Mouse (Mus musculus) myocyte (in vitro differentiated cells): ENCODE measurements around the gene Fam89b. TPM values are rescaled to one million over a fixed set of nuclear protein-coding genes. Genes with fewer than 3 reads are reported as not detected.

Experiments
- H3K27me3 ChIP-seq: one replicate; pipeline ENCODE4 v1.6.1; 2011; ENCODE audit not compliant: control insufficient read depth, insufficient read depth, insufficient read length
- H3K36me3 ChIP-seq: one replicate; pipeline ENCODE4 v1.6.1; 2011; ENCODE audit not compliant: control insufficient read depth, insufficient read depth
- H3K4me2 ChIP-seq: one replicate; pipeline ENCODE4 v1.6.1; 2011; ENCODE audit warnings: low read depth, control low read depth
- H3K4me3 ChIP-seq: one replicate; pipeline ENCODE4 v1.5.1; 2011; ENCODE audit warnings: mild to moderate bottlenecking, control low read depth, moderate library complexity
- H3K79me2 ChIP-seq: one replicate; pipeline ENCODE4 v1.6.1; 2011; ENCODE audit not compliant: control insufficient read depth, insufficient read depth
- H3ac ChIP-seq: one replicate; pipeline ENCODE4 v1.6.1; 2011; ENCODE audit not compliant: control insufficient read depth, insufficient read length
- CEBPB ChIP-seq: IDR thresholded peaks from 2 replicates; pipeline ENCODE4 v1.6.1; 2011; ENCODE audit warnings: mild to moderate bottlenecking, moderate library complexity; ENCODE audit not compliant: poor library complexity, insufficient read depth, severe bottlenecking
- E2F4 ChIP-seq: IDR thresholded peaks from one replicate; pipeline ENCODE4 v1.6.1; 2011; ENCODE audit warnings: mild to moderate bottlenecking, control low read depth, moderate library complexity; ENCODE audit not compliant: insufficient read depth
- MAX ChIP-seq: IDR thresholded peaks from one replicate; pipeline ENCODE4 v1.6.1; 2011; ENCODE audit warnings: low read depth, mild to moderate bottlenecking, control low read depth
- MYOD1 ChIP-seq, 3 experiments: IDR thresholded peaks; one replicate each; pipeline ENCODE4 v1.6.1; 2011; ENCODE audit warnings: control low read depth in 2 of 3, low read depth in 2 of 3, mild to moderate bottlenecking in 2 of 3, moderate library complexity in 1 of 3; ENCODE audit not compliant: insufficient read length in 2 of 3, control insufficient read depth in 1 of 3
- MYOG ChIP-seq, 3 experiments: IDR thresholded peaks; one replicate each; pipeline ENCODE4 v1.6.1; 2011; ENCODE audit warnings: control low read depth in 2 of 3, low read depth in 2 of 3, mild to moderate bottlenecking in 2 of 3; ENCODE audit not compliant: insufficient read length in 2 of 3, control insufficient read depth in 1 of 3, insufficient read depth in 1 of 3
- POLR2A ChIP-seq: IDR thresholded peaks from one replicate; pipeline ENCODE4 v1.6.1; 2011; ENCODE audit warnings: low read depth, mild to moderate bottlenecking, control low read depth, moderate library complexity; ENCODE audit not compliant: insufficient read length
- POLR2AphosphoS2 ChIP-seq: IDR thresholded peaks from one replicate; pipeline ENCODE4 v1.6.1; 2011; ENCODE audit warnings: low read depth, control low read depth; ENCODE audit not compliant: insufficient read length
- REST ChIP-seq: IDR thresholded peaks from one replicate; pipeline ENCODE4 v1.6.1; 2011; ENCODE audit warnings: mild to moderate bottlenecking, control low read depth, moderate library complexity; ENCODE audit not compliant: insufficient read depth, insufficient read length
- SRF ChIP-seq: IDR thresholded peaks from one replicate; pipeline ENCODE4 v1.6.1; 2011; ENCODE audit warnings: low read depth; ENCODE audit not compliant: control insufficient read depth, insufficient read length
- TCF12 ChIP-seq: IDR thresholded peaks from one replicate; pipeline ENCODE4 v1.6.1; 2011; ENCODE audit warnings: mild to moderate bottlenecking, control low read depth; ENCODE audit not compliant: poor library complexity, insufficient read depth, severe bottlenecking
- TCF3 ChIP-seq: IDR thresholded peaks from one replicate; pipeline ENCODE4 v1.6.1; 2011; ENCODE audit warnings: low read depth, control low read depth; ENCODE audit not compliant: insufficient read length
- USF1 ChIP-seq: IDR thresholded peaks from one replicate; pipeline ENCODE4 v1.6.1; 2011; ENCODE audit warnings: low read depth, mild to moderate bottlenecking, control low read depth, moderate library complexity
- polyA plus RNA-seq: library from polyadenylated mRNA; unstranded; fragments of >200 nt; fragmentation: generic; extraction: Trizol; gene quantifications from one replicate; pipeline ENCODE4 v1.2.1, GENCODE M21; 2012; ENCODE audit warnings: missing spikeins

Fam89b gene
- polyA plus RNA-seq, 1 experiment: 77.4 TPM

DNA sequence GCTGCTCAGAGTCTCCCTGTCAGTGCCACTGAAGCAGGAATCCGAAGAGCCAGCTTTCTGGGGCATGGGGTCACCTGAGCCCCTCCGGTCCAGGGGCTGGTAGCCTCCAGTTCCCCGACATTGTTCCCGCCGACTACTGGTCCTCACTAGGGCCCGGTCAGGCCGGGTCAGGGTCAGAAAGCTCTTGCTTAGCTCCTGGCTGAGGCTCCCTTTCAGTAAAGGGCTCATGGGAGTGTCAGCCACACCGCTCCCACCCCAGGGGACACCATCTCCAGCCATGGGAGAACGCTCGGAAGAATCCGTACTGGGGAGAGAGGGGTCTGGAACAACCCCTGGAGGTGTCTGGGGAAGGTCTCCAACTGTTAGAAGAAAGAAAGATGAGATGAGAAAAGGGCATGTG is 43.6 kb downstream of the Fam89b start:
- peaks cover 18% of the 10 kb centered on the region for H3K79me2 ChIP-seq
- H3ac ChIP-seq: no peak overlapping the region
- no peaks in the 10 kb centered on the region for H3K27me3 ChIP-seq
- H3K36me3 ChIP-seq: no peaks in the 10 kb centered on the region
- H3K4me3 ChIP-seq: no peak overlapping the region
- no peak overlapping the region for H3K4me2 ChIP-seq
- TF ChIP-seq E2F4: no peak
- TF ChIP-seq SRF: no peak
- TF ChIP-seq MYOD1 (IDR thresholded peaks at IDR 0.05; ENCODE audit: control insufficient read depth in 1 of 3, insufficient read length in 2 of 3, low read depth in 2 of 3): no peak
- TF ChIP-seq TCF3: no peak
- TF ChIP-seq MYOG (IDR thresholded peaks at IDR 0.05; ENCODE audit: control insufficient read depth in 1 of 3, insufficient read depth in 1 of 3, insufficient read length in 2 of 3, low read depth in 2 of 3): no peak
- TF ChIP-seq REST: no peak

DNA sequence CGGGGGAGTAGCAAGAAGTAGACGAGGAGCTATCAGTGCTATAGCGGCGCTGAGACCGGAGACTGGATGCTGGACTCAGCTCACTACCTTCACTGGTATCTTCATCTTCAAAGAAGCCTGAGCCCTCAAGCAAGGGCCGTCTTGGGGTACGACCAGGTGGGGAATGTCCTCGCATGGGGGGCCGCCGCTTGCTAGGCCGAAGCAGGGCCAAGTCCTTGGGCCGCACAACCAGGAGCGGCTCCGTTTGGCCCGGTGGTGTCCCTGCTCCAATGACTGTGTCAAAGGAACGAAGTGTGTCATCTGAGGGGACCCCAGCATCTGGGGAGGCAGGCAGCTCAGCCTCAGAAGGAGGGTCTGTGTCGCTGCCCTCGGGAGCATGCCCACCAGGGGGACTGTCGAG is 44.0 kb downstream of the Fam89b start:
- no peak overlapping the region for H3K4me3 ChIP-seq
- peaks cover 14% of the 10 kb centered on the region for H3K79me2 ChIP-seq
- TF ChIP-seq TCF3: no peak
- no peak for TF ChIP-seq MYOD1 (IDR thresholded peaks at IDR 0.05; ENCODE audit: control insufficient read depth in 1 of 3, insufficient read length in 2 of 3, low read depth in 2 of 3)
- TF ChIP-seq MAX: no peak
- H3K36me3 ChIP-seq: no peaks in the 10 kb centered on the region
- H3K4me2 ChIP-seq: no peak overlapping the region
- no peaks in the 10 kb centered on the region for H3K27me3 ChIP-seq
- no peak overlapping the region for H3ac ChIP-seq

DNA sequence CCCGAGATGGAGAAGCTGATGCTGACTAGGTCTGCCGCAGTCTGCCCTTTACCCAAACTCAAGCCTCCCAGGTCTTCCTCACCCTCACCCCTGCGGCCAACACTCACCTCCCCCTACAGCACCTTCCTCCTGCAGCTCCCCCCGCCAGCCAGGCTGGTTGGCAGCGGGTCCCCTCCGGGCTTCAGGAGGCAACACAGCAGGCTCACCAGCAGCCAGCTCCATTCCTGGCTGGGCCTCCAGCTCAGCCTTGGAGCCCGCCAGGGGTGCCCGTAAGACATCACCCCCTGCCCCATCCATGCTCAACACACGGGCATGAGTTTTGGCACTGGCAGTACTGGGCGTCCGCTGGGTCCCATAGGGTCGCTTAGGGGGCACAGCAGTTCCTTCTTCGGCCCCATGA is 44.5 kb downstream of the Fam89b start:
- Histone ChIP-seq H3K4me3 (no peak overlapping the region), H3K4me2 (no peak overlapping the region), H3K27me3 (no peaks in the 10 kb centered on the region), H3K36me3 (no peaks in the 10 kb centered on the region), H3K79me2 (peaks cover 9% of the 10 kb centered on the region), H3ac (no peak overlapping the region)
- TF ChIP-seq MYOD1 (IDR thresholded peaks at IDR 0.05; ENCODE audit: control insufficient read depth in 1 of 3, insufficient read length in 2 of 3, low read depth in 2 of 3) (no peak), MAX (no peak), E2F4 (no peak), SRF (no peak), POLR2AphosphoS2 (no peak), REST (no peak), MYOG (IDR thresholded peaks at IDR 0.05; ENCODE audit: control insufficient read depth in 1 of 3, insufficient read depth in 1 of 3, insufficient read length in 2 of 3, low read depth in 2 of 3) (no peak), POLR2A (no peak), USF1 (no peak), TCF3 (no peak), CEBPB (no peak), TCF12 (no peak)

DNA sequence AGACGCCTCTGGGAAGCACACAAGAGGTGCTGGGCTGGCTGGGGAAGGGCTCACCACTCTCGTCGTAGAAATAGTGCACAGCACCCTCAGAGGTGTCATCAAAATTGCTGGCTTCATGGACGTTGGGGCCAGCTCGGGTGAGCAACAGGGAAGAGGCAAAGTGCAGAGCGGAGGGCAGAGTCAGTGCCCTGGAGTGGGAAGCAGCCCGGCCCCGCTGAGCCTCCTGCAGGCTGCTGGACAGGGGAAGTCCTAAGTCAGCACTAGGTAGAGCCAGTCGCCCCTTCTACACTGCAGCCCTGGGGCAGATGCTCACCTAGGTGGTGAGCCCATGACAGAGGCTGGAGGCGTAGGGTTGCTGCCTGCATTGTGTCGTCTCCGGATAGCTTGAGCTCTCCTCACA is 45.2 kb downstream of the Fam89b start:
- H3K4me3 ChIP-seq: no peak overlapping the region
- H3ac ChIP-seq: no peak overlapping the region
- H3K36me3 ChIP-seq: no peaks in the 10 kb centered on the region
- no peaks in the 10 kb centered on the region for H3K27me3 ChIP-seq
- H3K79me2 ChIP-seq: peaks cover 9% of the 10 kb centered on the region
- no peak for TF ChIP-seq SRF
- TF ChIP-seq MYOG (IDR thresholded peaks at IDR 0.05; ENCODE audit: control insufficient read depth in 1 of 3, insufficient read depth in 1 of 3, insufficient read length in 2 of 3, low read depth in 2 of 3): no peak
- no peak overlapping the region for H3K4me2 ChIP-seq

DNA sequence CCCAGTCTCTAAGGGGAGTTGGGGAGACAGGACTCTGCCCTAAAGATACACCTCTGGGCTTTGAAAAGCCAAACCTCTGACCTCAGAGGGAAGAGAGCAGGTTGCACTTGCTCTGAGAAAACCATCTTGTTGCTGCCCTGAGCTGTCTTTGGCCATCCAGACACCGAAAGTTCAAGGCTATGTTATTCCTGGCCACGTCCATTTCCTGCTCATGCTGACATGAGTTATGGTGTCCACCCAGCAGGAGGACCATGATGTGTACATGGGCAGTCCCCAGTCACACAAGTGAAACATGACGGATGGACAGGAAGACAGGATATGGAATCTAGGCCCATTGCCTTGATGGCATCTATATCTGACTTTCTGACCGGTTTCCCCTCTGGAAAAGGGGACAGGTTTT is 49.0 kb downstream of the Fam89b start:
- TF ChIP-seq REST (no peak), SRF (no peak), E2F4 (no peak), CEBPB (no peak), POLR2A (no peak), MAX (no peak), POLR2AphosphoS2 (no peak), MYOG (IDR thresholded peaks at IDR 0.05; ENCODE audit: control insufficient read depth in 1 of 3, insufficient read depth in 1 of 3, insufficient read length in 2 of 3, low read depth in 2 of 3) (no peak), TCF12 (no peak)
- Histone ChIP-seq H3K27me3 (no peaks in the 10 kb centered on the region), H3ac (no peak overlapping the region), H3K4me3 (no peak overlapping the region), H3K36me3 (peaks cover 8% of the 10 kb centered on the region), H3K4me2 (no peak overlapping the region), H3K79me2 (no peaks in the 10 kb centered on the region)

Other genes with a start within 250 kb of the Fam89b start
- gene Mus81, start 241.3 kb downstream of the Fam89b start, polyA plus RNA-seq: 66.4 TPM
- gene Cfl1, start 239.2 kb downstream of the Fam89b start, polyA plus RNA-seq: 948 TPM
- 0.17 TPM for gene 1700020D05Rik, start 225.9 kb downstream of the Fam89b start, polyA plus RNA-seq
- 7.8 TPM for gene Snx32, start 219.1 kb downstream of the Fam89b start, polyA plus RNA-seq
- not detected for gene Ovol1, start 169.0 kb downstream of the Fam89b start, polyA plus RNA-seq
- 3.2 TPM for gene Ap5b1, start 161.6 kb downstream of the Fam89b start, polyA plus RNA-seq
- 31.9 TPM for gene Rnaseh2c, start 127.8 kb downstream of the Fam89b start, polyA plus RNA-seq
- 37.1 TPM for gene Kat5, start 119.4 kb downstream of the Fam89b start, polyA plus RNA-seq
- gene Rela, start 92.2 kb downstream of the Fam89b start, polyA plus RNA-seq: 58.0 TPM
- 14.4 TPM for gene Sipa1, start 65.9 kb downstream of the Fam89b start, polyA plus RNA-seq
- gene Map3k11, start 40.9 kb downstream of the Fam89b start, polyA plus RNA-seq: 19.0 TPM
- 34.9 TPM for gene Pcnx3, start 40.7 kb downstream of the Fam89b start, polyA plus RNA-seq
- gene Kcnk7, start 25.3 kb downstream of the Fam89b start, polyA plus RNA-seq: 0.12 TPM
- 97.4 TPM for gene Ehbp1l1, start 3.3 kb downstream of the Fam89b start, polyA plus RNA-seq
- gene Ltbp3, start 11.3 kb upstream of the Fam89b start, polyA plus RNA-seq: 100 TPM
- gene Scyl1, start 41.8 kb upstream of the Fam89b start, polyA plus RNA-seq: 73.5 TPM
- gene Frmd8, start 145.6 kb upstream of the Fam89b start, polyA plus RNA-seq: 22.3 TPM
- 5.2 TPM for gene Slc25a45, start 148.2 kb upstream of the Fam89b start, polyA plus RNA-seq
- gene Tigd3, start 164.5 kb upstream of the Fam89b start, polyA plus RNA-seq: 0.31 TPM
- 78.5 TPM for gene Dpf2, start 183.4 kb upstream of the Fam89b start, polyA plus RNA-seq
- 16.2 TPM for gene Cdc42ep2, start 195.2 kb upstream of the Fam89b start, polyA plus RNA-seq
- 11.9 TPM for gene Pola2, start 234.5 kb upstream of the Fam89b start, polyA plus RNA-seq